Mouse (Mus musculus) cerebral cortex, adult 2 months (tissue): ENCODE data around the gene Zcchc24.

ENCODE experiments used
- WGBS: fragments of 180-500 bp; shearing (Covaris S2); methylation state at CpG from one replicate; pipeline ENCODE4 v1.1.7; 2018; 5-methylcytosine and 5-hydroxymethylcytosine counted together

Gene Zcchc24

DNA sequence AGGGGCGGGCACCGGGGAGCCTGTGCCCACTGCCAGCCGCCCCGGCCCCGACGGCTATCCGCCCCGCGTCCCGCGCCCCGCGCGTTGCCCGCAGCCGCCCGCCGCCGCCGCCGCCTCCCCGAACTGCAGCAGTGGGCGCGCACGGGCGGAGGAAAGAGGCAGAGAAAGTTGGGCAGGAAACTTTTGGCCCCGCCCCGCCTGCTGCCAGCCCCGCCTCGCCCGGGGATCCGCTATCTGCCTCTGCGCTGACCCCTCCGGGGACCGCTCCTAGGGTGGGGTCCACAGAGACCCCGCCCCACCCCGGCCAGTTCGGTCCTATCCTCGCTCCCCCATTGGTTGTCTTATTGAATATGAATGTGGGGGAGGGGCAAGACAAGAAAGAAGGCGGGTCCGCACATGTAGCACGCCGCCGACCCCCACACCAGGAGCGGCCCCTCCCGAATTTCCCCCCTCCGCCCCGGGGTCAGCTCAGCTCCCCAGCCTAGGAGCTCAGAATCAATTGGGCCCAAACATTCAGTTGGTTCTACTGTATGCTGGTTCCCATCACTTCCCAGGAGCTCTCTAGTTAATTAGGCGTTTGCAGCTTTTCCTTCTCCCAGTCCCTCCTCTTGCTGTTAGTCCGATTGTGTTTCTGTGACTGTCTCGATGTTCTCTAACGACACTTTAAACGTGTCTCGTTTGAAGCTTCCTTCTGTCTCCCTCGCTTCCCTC, at the start of gene Zcchc24:
Zcchc24 (minus strand) TSS at position 125 of the 711 bp plus-strand sequence.
- WGBS, result 2% methylated on average over 54 of the region's 55 CpGs

DNA sequence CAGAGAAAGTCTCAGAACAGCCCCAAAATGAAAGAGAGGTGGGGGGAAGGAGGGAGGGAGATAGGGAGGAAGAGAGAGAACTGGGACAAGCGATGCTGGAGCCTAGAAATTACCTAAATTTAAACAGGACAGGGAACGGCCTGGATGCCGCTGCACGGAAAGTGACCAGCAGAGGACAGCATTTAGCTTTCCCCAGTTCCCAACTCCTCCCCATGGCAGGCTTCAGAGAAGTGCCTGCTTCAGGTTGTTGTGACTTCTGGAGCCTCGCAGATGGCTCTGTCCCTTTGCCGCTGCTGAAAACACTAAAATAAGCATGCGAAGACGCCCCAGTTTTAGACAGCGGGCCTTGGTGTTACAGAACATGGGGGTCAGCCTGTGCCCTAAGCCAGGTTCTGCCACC, 47.6 kb upstream of the Zcchc24 start:
- WGBS, result 7% methylated on average over 9 of the region's 9 CpGs

DNA sequence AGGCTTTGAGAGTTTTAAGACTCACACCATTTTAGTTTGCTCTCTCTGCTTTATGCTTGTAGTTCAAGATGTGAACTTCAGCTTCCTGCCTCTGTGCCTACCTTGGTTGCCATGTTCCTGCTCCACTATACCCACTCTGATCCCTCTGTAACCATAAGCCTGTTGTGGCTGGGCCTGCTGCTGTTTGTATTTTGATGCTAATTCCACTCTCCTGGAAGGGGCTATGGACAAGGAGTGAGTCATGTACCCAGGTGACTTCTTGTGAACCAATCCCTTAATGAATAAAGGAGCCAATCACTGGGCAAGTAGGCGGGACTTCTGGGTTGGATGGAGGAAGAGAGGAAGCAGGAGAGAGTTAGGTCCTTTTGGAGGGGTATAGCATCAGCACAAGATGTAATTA, 42.2 kb upstream of the Zcchc24 start:
- WGBS, result 72% methylated on average over 1 of the region's 1 CpGs

GRCm38 (mm10) chr14:25806561-25806960, 37.7 kb upstream of the Zcchc24 start:
- WGBS, result 83% methylated on average over 7 of the region's 7 CpGs

DNA sequence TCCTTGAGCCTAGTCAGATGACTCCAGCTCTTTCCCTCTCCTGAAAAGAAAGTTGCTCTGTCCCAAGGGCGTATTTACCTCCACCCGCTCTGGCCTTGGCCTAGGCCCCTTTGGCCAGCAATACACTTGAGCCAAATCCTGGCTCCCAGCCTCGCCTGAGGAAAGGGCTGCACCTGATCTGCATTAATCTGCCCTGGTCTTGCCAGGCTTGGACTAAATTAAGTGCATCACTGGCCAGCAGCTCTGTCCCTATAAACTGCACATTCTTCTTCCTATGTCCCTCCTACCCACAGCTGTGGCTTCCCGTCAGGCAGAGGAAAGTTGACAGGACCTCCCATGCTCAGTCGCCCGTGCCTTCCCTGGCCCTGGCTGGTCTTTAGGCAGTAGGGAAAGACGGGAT, 37.0 kb upstream of the Zcchc24 start:
- 75% methylated on average over 7 of the region's 7 CpGs for WGBS

DNA sequence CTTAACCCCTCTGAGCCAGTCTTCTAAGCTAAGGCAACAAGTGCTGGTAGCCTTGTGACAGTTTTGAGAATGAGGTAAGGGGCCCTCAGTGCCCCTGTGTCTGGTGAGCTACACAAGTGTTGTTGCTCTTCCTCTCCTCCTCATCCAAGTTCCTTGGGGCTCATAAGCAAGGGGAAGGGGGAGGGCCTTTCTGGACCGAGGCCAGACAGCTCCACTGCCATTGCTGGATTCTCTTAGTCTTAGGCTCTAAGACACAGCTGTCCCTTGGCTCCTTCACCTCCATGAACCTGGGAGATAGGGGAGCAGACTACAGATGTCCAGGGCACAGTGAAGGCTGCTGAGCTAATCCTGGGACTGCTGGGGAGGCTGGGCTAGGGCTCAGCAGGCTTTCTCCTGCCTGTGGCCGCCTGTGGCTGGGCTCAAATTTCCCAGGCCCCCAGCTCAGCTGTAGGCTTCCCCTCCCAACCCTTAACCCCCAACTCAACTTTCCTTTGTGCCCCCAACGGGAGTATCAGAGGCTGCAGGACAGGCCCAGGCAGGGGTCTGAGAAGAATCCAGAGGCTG, 34.5 kb upstream of the Zcchc24 start:
- 74% methylated on average over 3 of the region's 3 CpGs for WGBS

- 21% methylated on average over 19 of the region's 19 CpGs for WGBS
These were observed 31.5 kb upstream of the Zcchc24 start for GRCm38 (mm10) chr14:25800166-25800960.

- 81% methylated on average over 7 of the region's 7 CpGs for WGBS
These were observed 27.8 kb upstream of the Zcchc24 start for GRCm38 (mm10) chr14:25796619-25797018.

- WGBS, result 37% methylated on average over 10 of the region's 10 CpGs
These were observed 26.8 kb upstream of the Zcchc24 start for GRCm38 (mm10) chr14:25795561-25796174.

- 30% methylated on average over 6 of the region's 6 CpGs for WGBS
These were observed 26.2 kb upstream of the Zcchc24 start for GRCm38 (mm10) chr14:25795067-25795466.

DNA sequence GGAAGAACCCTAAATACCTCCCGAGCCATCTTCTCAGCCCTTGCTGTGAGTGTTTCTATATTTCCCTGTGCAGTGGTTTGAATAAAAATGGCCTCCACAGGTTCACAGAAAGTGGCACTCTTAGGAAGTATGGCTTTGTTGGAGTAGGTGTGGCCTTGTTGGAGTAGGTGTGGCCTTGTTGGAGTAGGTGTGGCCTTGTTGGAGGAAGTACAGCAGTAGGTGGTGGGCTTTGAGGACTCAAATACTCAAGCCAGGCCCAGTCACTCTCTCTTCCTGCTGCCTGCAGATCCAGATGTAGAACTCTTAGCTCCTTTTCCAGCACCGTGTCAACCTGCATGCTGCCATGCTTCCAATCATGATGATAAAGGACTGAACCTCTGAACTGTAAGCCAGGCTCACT, 25.5 kb upstream of the Zcchc24 start:
- WGBS, result 99% methylated on average over 2 of the region's 2 CpGs

GRCm38 (mm10) chr14:25790768-25791302, 22.0 kb upstream of the Zcchc24 start:
- WGBS, result 55% methylated on average over 6 of the region's 6 CpGs

- WGBS, result 73% methylated on average over 1 of the region's 1 CpGs
These were observed 21.1 kb upstream of the Zcchc24 start for GRCm38 (mm10) chr14:25789946-25790345.

GRCm38 (mm10) chr14:25788201-25788600, 19.4 kb upstream of the Zcchc24 start:
- WGBS, result 82% methylated on average over 5 of the region's 5 CpGs

DNA sequence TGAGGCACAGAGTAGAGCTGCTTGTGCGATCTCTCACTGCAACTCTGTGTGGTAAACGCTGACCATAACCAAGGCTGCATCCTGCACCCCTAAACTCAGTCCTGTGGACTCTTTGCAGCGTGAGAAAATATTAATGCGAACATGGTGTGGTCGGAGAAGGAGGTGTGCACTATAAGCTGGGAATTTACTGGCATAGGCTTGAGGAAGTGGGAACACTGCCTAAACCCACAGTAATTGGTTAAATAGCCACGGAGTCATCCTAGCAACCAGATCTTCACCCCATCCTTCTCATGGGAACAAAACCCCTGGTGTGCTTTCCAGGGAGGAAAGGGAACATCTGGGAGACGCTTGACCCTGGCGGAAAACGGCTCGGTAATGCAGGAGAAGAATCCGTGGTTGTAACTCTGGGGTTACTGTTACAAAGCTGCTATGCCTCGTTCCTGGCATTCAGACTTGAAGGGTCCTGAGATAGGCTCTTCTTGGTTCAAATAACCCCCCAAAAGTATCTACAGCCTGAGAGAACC, 18.6 kb upstream of the Zcchc24 start:
- WGBS, result 66% methylated on average over 12 of the region's 12 CpGs

GRCm38 (mm10) chr14:25786959-25787358, 18.1 kb upstream of the Zcchc24 start:
- 62% methylated on average over 5 of the region's 5 CpGs for WGBS

DNA sequence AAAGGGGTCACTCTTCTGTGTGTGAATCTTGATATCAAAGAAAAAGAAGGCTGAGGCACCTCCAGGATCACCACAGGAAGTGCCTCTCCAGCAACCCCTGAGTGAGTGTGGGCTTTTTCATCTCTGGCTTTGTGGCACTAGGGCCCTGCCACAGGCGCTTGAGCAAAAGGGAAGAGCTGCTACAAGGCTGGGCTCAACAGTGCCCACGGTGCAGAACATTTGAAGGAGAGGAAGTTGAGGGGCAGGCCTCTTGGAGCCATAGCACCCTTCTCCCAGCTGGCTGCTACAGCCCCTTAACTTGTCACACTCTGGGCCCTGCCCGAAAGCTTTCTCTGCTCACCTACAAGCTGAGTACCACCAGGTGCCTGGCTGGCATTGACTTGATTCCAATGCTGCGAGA, 16.4 kb upstream of the Zcchc24 start:
- 90% methylated on average over 4 of the region's 4 CpGs for WGBS

DNA sequence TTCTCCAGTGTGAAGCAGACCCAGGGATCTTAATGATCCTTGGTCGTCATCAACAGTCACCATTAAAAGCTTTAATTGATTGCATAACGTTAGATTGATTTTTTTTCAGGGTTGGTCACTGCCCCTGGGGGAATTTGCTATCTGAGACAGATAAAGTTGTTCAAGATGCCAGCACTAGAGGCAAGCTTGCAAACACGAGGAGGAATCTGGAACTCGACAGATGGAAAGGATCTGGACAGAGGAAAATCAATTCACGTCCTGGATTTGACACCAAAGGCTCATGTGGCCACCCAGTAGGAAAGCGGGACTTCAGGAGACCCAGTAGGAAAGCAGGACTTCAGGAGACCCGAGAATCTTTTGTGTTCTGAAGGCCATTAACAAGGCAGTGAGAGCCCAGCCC, 14.4 kb upstream of the Zcchc24 start:
- WGBS, result 78% methylated on average over 7 of the region's 7 CpGs

DNA sequence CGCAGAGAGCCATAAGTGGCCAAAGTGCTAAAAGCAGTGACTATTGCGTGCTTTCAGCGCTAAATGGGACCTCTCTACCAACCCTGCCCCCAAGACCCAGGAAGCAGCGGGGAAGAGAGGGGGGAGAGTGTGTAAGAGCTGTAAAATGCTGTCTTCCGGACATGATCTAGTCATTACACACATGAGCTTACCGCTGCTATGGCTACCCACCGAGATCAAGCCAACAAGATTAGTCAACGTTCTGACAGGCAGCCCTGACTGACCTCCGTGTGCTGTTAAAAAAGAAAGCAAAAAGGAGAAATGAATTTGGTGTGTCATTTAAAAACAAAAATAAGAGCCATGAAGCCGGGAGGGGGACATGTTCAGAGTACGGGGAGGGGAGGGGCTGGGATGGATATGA, 11.8 kb upstream of the Zcchc24 start:
- WGBS, result 86% methylated on average over 11 of the region's 11 CpGs

GRCm38 (mm10) chr14:25776294-25776693, 7.5 kb upstream of the Zcchc24 start:
- 78% methylated on average over 6 of the region's 6 CpGs for WGBS

DNA sequence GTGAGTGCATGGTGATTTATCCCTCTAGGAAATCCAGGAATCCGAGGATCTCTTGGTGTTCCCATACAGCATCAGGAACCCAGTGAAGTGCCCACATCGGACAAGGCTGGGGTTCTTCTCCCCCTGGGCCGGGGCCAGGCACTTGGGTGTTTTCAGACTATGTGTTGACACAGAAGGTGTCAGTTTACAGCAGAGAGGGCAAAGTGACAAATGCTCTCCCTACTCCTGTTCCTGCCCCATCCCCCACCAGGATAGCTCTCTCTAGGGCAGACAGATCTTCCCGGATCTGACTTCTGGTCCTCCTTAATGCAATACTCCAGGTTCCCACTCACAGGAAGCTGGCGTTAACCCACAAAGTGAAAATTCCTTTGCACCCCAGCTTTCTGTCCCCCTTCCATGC, 5.3 kb upstream of the Zcchc24 start:
- 76% methylated on average over 5 of the region's 5 CpGs for WGBS

GRCm38 (mm10) chr14:25773039-25773438, 4.2 kb upstream of the Zcchc24 start:
- 86% methylated on average over 4 of the region's 4 CpGs for WGBS
